Mouse (Mus musculus): ENCODE results near the gene Igf2bp3.

DNA sequence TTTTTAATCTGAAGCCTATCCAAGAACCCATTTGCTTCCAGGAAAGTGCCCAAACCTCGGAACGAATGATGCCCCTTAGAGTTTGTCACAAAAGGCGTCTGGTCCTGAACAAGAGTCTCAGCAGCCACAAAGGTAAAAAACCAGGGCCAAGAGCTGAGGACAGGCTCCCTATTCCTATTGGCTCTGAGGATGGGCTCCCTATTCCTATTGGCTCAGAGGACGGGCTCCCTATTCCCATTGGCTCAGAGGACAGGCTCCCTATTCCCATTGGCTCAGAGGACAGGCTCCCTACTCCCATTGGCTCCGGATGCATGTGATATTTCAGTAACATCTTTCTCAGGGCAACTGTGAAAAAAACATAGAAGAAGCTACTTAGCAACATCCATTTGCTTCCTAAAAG lies 5.8 kb downstream of the Igf2bp3 start:
- no peak for TF ChIP-seq POLR2A (IDR thresholded peaks at IDR 0.05; ENCODE audit: control insufficient read depth, extremely low read depth, insufficient read depth, low read length, poor library complexity)
- TF ChIP-seq CTCF (IDR thresholded peaks at IDR 0.05; ENCODE audit: borderline replicate concordance, control insufficient read depth, extremely low read depth, insufficient read depth, low read length, poor library complexity), result no peak
